Mouse (Mus musculus): Measurements from ENCODE around the gene Ets1.

Ets1 gene

GRCm38 (mm10) chr9:32712383-32712910 is 76.4 kb downstream of the Ets1 start:
- no peak for DNase-seq (ENCODE audit: low spot score)

DNA sequence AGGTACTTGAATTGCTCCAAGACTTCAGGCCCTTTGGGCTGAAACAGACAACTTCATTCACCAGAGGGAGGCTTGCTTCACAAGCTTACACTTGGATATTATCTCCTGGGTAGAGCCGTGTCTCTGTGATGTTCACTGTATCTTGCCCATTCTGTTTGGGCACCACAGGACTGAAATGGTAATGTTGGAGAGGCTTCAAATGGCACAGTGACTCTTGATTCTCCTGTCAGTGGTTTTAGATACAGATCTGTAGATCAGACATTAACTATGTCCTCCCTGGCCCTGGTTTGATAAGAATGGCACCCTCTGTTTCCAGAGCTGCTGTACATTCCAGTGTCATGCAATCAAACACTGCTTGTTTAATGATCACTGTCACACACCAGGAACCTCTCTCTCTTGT is 77.1 kb downstream of the Ets1 start:
- no peak for DNase-seq (ENCODE audit: low spot score)

GRCm38 (mm10) chr9:32713790-32714189 is 77.8 kb downstream of the Ets1 start:
- DNase-seq (ENCODE audit: low spot score), result no peak

GRCm38 (mm10) chr9:32714487-32714886 is 78.5 kb downstream of the Ets1 start:
- no peak for DNase-seq (ENCODE audit: low spot score)

- DNase-seq (ENCODE audit: low spot score), result no peak
These were observed 79.9 kb downstream of the Ets1 start for GRCm38 (mm10) chr9:32715806-32716466.

DNA sequence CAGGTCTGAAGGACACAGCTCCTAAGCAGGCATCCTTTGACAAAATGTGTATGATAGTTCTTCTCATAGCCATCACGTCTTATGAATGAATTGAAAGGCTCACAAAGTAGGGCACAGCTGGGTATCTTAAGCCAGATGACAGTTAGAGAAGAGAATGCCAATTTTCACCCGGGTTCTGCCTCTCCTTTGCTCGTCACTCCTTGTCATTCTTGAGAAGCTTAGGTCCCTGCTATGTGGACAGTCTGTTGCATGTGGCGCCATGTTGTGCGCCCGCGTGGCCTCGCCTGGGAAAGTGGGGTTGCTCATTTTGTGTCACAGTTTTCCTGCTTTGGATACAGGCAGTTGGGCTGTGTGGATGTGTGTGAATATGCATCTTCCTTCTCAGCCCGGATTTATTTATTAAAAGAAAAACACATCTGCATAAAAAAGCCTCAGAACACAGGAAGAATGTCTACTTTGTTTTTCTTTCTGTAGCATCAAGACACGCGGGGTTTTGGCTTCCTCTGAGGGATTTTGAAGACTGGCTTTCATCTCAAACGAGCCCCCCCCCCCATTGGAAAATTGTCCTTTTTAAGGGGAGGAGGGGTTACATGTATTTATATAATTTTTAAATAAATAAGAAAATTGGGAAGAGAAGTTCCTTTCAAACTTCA is 81.4 kb downstream of the Ets1 start:
- no peak for DNase-seq (ENCODE audit: low spot score)

DNA sequence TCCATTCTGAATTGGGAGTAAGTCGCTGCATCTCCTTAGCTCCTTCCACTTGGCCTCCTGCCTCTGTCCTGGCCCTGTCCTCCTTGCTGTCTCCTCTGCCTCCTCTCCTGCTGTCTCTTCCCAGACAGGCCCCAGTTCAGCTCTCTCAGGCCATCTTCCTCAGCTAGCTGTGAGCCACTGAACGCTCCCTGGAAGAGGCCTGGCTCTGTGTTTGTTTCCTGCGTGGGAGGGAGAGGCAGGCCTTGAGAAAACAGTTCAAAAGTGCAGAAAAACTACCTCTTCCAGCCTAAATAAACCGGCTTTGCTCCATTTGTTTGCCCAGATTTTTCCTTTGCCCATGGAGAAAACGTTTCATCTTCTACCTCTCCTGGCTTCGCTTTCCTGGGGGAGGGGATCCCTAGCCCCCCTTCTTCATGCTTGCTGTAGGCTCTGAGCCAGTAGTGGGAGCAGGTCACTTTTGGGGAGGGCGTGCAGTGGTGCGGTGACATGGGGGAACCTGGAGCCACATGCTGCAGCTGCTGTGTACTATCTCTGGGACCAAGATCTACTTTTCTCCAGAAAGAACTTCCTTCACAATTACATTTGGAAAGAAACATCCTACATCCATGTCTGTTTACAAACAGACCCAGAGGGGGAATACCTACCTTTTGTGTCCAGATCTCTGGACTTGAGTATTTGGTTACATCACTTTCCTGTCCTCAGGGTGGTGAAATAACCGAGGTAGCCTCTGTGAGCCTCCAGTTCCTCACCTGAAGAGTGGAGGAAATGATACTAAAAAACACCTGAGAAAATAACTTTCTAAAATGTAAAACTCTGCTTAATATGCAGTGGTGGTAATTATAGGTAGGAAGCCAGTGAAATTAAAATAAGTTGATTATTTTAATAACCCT is 82.2 kb downstream of the Ets1 start:
- DNase-seq (ENCODE audit: low spot score), result no peak

DNA sequence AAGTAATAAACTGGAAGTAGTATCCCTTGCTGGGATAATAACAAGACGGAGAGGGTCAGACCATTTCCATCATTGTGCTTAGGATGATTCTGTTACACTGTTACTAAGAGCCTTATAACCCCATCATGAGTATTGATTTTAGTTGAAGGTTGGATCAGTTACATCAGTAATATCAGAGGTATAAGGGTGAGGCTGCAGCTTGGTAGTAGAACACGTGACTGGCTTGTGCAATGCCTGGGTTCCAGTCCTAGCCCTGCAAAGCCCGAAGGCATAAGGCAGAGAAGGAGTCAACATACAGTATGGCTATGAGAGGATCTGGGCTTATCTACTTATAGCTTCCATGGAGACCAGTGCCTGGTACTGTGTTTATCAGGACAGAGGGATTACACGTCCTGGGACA is 82.8 kb downstream of the Ets1 start:
- DNase-seq (ENCODE audit: low spot score), result no peak

DNA sequence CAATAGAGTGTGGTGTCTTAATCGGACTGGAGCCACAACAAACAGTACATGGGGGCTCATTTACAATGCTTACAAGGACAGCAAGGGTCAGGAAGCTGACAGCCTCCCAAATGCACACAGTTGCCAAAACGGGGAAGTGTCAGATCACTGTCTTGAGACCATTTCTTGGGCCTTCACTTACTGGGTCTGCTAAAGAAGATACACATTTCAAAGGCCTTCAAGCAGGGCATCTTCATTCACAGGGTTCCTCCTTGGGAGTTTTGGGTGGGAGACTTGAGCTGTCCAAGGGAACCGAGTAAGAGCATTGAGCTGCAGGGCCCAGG is 83.9 kb downstream of the Ets1 start:
- no peak for DNase-seq (ENCODE audit: low spot score)

DNA sequence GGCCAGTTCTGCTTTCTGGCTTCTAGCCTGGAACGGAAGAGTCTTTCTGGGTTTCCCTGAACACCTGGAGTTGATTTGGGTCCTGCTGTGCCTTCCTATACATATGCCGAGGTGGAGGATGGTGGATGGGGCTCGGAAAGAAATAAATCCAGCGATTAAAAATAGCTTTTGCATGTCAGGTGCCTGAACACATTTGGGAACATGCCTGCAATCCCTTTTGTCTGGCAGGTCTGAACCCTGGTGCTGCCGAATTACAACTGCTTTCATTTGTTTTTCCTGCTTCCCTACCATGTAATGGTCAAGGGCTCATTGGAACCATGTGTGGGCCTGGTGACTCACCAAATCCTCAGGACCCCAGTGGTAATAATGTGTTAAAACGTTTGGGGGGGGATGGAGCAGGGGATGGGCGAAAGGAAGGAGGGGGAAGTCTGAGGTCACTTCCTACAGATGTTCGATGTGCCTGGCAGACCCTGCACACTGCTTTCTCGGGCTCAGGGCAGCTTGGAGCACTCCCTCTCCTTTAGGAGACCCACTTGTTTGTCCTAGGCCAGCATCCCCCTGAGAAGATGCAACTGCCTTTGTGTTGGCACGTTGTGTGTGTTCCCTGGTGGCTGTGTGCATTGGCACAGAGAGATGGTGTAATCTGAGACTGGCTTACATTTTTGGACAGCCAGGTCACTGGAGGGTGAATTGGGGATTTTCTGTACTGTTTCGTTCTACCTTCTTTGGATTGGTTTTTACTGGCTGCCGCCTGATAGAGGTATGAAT is 84.4 kb downstream of the Ets1 start:
- DNase-seq (ENCODE audit: low spot score), result no peak

GRCm38 (mm10) chr9:32721081-32721480 is 85.1 kb downstream of the Ets1 start:
- no peak for DNase-seq (ENCODE audit: low spot score)

DNA sequence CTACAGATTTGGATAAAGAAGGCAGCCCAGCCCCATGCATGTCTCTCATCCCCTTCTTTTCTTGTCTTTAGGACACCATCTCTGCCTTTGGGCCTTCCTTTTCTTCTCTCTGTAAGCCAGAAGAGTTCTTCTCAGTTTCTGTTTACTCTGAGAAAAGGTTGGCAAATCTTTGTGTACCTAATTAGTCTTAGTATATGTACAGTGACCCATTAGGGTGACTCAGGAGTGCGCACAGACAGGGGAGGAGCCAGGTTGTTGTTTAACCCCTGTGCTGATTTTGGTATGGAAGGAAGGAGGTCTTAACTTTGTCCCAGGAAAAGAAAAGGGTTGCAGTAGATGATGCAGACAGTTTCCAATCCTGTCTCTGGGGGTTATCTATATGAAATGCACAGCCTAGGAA is 86.2 kb downstream of the Ets1 start:
- no peak for DNase-seq (ENCODE audit: low spot score)

GRCm38 (mm10) chr9:32722969-32723368 is 86.9 kb downstream of the Ets1 start:
- no peak for DNase-seq (ENCODE audit: low spot score)

DNA sequence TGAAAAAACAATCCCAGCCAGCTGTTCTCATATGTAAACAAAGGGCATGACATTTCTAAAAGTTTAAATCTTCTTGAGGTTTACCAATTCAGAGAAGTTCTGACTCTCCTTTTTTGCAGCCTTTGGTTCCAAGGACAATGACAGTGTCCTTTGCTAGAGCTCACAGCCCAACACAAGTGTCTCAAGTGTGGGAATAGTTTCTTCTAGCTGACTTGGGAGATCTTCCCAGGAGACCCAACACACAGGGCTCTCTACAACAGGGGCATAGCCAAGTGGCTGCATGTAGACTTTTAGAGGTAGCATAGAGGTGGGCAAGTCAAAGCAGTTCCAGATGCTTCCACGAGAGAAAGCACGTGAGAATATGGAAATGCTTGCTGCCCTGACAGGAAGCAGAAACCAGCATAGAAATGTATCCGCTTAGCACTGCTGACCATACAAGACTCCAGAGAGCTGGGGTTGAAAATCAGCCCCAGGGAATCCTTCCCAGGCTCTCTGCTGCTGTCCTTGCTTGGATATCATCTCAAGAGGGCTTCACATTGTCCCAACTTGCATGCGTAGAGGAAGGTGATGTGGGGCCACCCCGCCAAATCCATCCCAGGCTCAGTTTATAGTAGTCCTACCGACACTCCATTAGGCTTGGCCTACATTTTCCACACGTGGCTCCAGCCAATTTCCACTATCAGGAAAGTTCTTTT is 88.3 kb downstream of the Ets1 start:
- DNase-seq (ENCODE audit: low spot score), result no peak

DNA sequence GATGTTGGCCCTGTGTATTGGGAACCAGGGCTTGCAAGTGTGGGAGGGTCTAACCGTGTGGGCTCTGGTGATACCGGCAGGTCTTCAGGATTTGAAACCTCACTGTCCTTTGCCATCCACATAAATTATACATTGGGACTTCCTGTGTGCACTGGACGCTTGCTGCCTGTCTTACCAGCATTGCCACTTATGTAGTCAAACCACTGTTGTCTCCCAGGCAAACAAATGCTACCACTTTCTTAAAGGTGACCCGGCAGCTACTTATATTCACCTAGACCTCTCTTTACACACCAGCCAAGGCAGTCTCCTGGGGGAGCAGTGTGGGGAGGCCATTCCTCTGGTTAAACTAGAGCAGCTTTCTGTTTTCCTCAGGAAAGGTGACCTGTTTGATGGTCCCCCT is 89.9 kb downstream of the Ets1 start:
- no peak for DNase-seq (ENCODE audit: low spot score)

- DNase-seq (ENCODE audit: low spot score), result no peak
These were observed 90.6 kb downstream of the Ets1 start for GRCm38 (mm10) chr9:32726595-32726994.

GRCm38 (mm10) chr9:32727058-32727457 is 91.0 kb downstream of the Ets1 start:
- DNase-seq (ENCODE audit: low spot score), result no peak

DNA sequence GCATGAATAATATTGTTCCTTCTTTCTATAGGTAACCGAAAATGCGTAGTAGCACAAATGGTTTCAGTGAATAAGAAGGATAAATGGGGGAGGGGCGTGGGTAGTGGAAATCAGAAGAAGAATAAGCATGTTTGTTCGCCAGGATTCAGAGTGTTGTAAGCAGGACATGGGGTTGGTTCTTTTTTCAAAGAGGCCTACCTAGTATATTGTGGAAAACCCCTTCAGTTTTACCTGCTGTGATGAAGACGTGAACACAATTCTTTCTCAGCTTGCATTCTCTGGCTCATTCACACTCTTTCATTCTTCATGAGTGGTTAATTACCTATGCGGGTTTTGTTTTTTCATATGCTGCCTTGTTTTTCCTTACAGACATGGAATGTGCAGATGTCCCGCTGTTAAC is 92.3 kb downstream of the Ets1 start:
- no peak for DNase-seq (ENCODE audit: low spot score)

GRCm38 (mm10) chr9:32728806-32729205 is 92.8 kb downstream of the Ets1 start:
- no peak for DNase-seq (ENCODE audit: low spot score)

- no peak for DNase-seq (ENCODE audit: low spot score)
These were observed 93.2 kb downstream of the Ets1 start for GRCm38 (mm10) chr9:32729207-32729606.

DNA sequence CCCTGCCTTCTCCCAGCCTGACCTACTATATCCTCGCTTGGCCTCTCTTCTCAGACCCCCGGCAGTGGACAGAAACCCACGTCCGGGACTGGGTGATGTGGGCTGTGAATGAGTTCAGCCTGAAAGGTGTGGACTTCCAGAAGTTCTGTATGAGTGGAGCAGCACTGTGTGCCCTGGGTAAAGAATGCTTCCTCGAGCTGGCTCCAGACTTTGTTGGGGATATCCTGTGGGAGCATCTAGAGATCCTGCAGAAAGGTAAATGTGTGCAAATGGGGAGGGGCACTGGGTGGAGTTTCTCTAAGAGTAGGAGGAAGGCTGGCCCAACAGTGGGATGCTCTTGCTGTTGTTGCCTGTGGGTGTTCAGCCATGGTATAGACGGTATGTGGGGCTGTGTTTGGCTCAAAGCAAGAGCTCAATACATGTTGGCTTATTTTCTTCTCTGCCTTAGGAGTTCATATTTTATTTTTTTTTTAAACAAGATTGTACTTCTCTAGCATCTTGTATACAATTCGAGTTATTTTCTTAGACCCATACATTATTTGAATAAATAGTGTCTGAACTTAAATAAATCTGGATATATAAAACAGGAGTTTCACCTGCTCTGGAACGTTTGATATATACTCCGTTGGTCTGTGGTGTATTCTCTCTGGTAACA is 94.1 kb downstream of the Ets1 start:
- no peak for DNase-seq (ENCODE audit: low spot score)
